Mouse (Mus musculus) heart, adult 2 months (tissue): Measurements from ENCODE around the gene Nadsyn1.

ENCODE experiments used
- CTCF ChIP-seq: fragments of 200-600 bp; IDR thresholded peaks from 2 replicates; pipeline ENCODE4 v1.8.1; 2022; ENCODE audit warnings: antibody characterized with exemption, mild to moderate bottlenecking, moderate library complexity
- POLR2A ChIP-seq: fragments of 200-500 bp; IDR thresholded peaks from 2 replicates; pipeline ENCODE4 v1.6.1; 2011; ENCODE audit warnings: mild to moderate bottlenecking, low read depth, low read length, control low read depth; ENCODE audit not compliant: insufficient read depth

GRCm38 (mm10) chr7:143868874-143869273 lies 46.2 kb upstream of the Nadsyn1 start:
- TF ChIP-seq POLR2A (no peak), CTCF (no peak)
